Mouse (Mus musculus): ENCODE data around the gene Cpeb4. TPM values are rescaled to one million over a fixed set of nuclear protein-coding genes. Genes with fewer than 3 reads are reported as not detected.

The Cpeb4 gene
- polyA plus RNA-seq, 1 experiment: 19.9 TPM

DNA sequence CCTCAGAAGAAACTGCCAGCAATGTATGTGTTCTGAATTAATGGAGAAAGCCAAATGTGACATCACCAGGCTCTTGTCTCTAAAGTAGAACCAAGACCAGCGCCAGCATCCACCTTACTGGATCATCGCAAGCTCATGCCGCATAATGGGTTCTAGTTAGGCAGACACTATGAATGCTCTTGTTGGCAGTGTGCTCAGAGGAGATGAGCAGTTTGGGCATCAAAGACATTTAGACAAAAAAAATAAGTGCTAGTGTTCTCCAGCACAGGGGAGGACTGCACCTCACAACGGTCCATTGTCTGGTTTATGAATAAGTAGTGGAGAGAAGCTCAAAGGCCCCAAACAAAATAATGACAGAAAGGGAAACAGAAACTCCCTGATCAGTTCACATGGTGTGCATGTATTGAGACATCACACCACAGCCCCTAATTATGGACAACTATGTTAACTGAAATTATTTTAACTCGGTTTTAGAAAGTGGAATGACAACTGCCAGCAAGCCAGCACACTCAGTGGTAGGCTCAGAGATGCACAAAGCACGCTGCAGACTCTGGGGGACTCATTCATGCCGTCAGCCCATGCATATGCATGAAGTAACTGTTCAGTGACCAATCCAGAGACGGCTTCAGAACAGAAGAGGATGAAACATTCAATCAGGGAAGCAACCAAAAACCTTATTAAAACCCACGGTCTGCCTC lies 25.1 kb upstream of the Cpeb4 start:
- DNase-seq (ENCODE audit: low spot score): no peak

GRCm38 (mm10) chr11:31847469-31847805 lies 24.6 kb upstream of the Cpeb4 start:
- DNase-seq (ENCODE audit: low spot score): no peak

DNA sequence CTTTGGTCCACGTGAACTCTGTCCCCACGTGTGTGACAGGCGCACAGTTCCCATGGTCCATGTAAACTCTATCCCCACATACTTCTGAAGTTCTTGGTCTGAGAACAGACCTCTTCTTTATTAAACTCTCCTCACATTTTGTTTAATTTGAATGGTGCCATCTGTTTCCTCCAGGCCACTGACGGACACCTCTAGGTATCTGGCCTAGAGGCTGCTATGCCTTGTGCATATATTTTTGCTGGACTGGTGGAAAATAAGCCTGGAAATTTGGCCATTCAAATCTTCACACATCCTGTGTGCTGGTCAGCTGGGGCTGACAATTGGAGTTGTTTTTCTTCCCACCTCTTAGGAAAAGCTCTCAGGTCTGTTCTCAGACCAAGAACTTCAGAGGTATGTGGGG lies 23.3 kb upstream of the Cpeb4 start:
- no peak for DNase-seq (ENCODE audit: low spot score)

DNA sequence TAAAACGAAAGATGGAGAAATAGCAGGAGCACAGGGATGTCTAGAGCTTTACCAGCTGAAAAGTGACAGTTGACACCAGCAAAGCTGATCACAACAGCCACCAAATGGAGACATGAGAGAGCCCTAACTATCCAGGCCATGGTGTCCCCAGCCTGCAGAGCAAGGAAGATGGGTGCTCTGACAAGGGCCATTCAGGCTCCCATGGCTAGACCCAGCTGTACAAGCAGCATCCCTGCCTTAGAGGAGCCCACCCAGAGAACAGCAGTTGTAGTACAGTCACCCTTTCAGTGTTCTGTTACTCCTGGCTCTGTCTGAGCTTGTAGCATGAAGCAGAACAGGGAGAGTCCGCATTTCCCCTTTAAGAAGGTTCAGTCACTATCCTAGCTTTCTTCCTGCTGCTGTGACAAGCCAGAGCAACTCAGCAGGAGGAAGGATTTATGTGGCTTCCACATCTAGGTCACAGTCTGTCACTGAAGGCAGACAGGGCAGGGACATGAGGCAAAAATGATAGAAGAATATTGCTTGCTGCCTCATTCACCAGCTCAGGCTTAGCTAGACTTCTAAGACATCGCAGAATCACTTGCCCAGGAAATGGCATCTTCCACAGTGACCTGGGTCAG lies 21.7 kb upstream of the Cpeb4 start:
- DNase-seq (ENCODE audit: low spot score): no peak

- DNase-seq (ENCODE audit: low spot score): no peak
These were observed 21.0 kb upstream of the Cpeb4 start for GRCm38 (mm10) chr11:31850995-31851394.

GRCm38 (mm10) chr11:31851702-31852560 lies 20.1 kb upstream of the Cpeb4 start:
- DNase-seq (ENCODE audit: low spot score): no peak

DNA sequence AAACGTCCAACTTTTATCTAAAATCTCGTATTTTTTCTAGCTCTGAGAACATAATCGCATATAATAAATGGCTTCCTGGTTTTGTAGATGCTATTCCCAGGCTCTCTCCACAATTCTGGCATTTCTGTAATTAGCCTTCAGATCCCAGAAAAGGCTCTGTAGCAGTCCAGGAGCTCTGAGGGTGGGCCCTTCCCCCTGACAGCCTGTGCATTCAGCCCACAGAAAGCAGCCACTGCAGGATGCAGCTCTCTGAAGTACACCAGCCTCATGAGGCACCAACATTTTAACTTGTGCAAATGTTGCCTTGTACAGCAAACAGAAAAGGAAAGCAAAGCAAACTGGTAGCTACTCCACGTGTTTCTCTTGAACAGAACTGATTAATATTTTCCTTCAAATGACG lies 17.1 kb upstream of the Cpeb4 start:
- DNase-seq (ENCODE audit: low spot score): no peak

- DNase-seq (ENCODE audit: low spot score): no peak
These were observed 14.5 kb upstream of the Cpeb4 start for GRCm38 (mm10) chr11:31857479-31857878.

DNA sequence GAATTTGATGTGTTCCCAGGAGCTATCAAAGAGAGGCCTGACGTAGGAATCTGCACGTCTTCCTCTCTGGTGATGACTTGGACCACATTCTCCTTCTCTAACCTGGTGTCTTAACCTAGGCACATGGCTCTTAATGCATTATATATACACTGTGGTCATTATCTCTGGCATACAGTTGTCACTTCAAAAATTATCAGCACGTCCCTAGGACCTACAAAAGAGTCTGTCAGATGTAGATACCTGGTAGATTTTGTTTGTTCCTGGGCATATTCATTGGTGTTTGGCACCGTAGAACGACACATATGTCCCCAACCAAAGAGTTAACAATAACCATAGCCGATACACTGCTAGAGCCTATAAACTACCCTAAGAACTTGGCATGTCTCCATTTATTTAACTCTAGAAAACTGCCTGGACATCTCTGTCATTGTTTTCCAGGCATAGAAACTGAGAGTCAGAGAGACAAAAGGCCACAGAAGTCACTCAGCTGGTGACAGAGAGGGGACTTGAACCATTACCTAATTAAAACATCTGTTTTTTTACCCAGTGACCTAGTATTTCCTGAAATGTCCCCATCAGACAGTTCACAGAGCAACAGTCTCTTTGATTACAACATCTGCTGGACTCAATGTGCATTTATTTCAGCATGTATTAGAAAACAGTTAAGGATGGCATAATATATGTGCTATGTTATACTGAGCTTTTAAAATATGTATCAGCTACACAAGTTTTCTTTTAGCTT lies 10.7 kb upstream of the Cpeb4 start:
- no peak for DNase-seq (ENCODE audit: low spot score)

DNA sequence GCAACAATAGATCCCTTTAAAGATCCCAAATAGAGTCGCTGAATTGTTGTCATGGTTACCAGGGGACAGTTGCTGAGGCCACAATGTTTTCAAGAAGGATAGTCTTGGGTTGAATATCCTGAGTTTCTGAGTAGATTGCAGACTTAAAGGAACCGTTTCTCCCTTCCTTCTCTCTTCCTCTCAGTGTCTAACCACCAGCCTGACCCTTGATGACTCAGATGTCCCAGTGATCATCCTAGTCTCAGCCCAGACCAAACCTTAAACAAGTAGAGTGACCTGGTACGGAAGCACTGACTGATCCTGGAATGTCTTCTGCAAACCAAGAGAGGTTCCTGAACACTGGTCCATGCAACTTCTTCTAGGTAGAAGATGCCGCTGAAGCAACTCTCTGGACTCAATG lies 4.0 kb upstream of the Cpeb4 start:
- DNase-seq (ENCODE audit: low spot score): no peak

DNA sequence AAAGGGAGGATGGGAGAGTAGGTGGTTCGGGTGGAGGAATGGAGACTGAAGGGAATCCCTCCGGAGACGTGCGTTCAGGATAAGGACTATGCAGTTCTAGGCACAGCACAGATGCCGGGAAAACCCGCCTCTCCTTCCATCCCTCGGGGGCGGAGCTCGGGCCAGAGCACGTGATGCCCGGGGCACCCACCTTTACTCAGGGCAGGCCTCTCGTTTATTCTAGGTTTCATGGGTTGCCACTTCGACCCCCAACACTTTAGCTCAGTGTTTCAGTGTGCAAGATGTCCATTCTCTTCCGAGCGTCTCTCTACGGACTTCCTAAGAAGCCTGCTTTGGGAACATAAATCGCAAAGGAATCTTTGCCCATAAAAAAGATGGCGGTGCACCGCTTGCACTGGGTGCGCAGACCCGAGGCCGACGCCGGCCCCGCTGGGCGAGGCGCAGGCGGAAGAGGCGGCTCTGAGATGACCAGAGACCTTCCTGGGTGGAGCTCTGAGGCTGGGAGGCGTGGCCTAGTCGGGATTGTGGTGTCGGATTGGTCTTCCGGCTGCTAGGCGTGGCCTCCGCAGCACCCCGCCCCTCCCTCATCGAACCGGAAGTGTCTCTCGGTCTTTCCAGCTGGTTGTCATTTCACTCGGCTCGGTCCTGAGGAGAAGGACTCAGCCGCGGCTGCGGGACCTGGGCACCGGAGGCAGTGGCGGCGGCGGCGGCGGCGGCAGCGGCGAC lies 1.6 kb upstream of the Cpeb4 start:
- DNase-seq (ENCODE audit: low spot score): peak; percentile 89

- peak; percentile 50 for DNase-seq (ENCODE audit: low spot score)
These were observed 873 bp upstream of the Cpeb4 start for GRCm38 (mm10) chr11:31871135-31871541.

- DNase-seq (ENCODE audit: low spot score): no peak
These were observed 693 bp downstream of the Cpeb4 start for GRCm38 (mm10) chr11:31872546-31873261.

- DNase-seq (ENCODE audit: low spot score): no peak
These were observed 2.1 kb downstream of the Cpeb4 start for GRCm38 (mm10) chr11:31874071-31874470.

DNA sequence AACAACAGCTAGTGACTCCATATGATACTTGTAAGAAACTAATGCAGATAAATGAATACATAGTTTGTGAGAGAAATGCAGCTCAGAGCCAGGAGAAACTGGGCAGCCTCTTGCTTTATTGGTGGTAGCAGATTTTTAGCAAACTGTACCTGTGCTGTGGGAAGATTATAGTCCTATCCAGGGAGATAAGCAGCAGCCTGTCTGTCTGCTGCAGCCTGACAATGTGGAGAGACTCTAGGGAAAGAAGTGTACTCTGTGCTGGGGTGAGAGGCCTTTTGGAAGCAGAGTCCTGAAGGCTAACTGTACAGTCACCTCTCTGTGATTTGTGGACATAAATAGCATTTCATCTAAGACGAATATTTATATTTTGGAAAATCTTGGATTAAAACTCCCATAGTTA lies 11.7 kb downstream of the Cpeb4 start:
- DNase-seq (ENCODE audit: low spot score): no peak

DNA sequence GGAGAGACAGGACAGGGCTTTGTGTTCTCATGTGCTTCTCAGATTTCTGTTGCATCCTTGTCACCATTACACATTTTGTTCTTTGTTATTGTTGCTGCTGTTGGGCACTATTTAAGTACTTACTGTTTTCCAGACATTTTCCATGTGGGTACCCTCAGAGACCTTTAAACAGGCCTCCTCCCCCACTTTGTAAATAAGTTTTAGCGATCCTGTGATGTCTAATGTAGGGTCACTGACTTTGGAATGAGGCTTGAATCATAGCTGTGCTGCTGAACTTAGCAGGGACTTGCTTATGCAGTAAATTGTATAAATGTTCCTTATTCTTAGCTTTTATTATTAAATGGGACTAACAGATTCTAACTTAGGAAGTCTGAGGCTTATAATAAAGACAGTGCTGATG lies 13.8 kb downstream of the Cpeb4 start:
- DNase-seq (ENCODE audit: low spot score): no peak

GRCm38 (mm10) chr11:31888229-31888628 lies 16.2 kb downstream of the Cpeb4 start:
- DNase-seq (ENCODE audit: low spot score): no peak

DNA sequence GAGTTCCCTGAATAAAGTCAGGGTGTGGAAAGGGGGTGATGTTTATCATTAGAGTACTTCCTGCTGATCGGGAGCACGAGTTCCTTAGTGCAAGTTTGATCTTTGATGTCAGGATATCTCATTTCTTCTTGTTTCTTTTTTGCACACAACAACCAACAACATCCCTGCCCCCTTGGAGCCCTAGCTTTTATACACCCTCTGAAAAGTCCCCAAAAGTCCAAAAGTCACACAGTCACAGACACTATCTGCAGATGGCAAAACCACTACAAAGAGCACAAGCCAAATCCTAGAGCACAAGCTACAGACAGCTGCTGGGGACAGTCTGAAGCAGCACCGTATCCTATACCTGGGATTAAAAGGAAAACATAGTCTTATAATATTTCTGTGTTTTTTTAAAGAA lies 20.1 kb downstream of the Cpeb4 start:
- no peak for DNase-seq (ENCODE audit: low spot score)

GRCm38 (mm10) chr11:31893639-31894038 lies 21.6 kb downstream of the Cpeb4 start:
- DNase-seq (ENCODE audit: low spot score): no peak

DNA sequence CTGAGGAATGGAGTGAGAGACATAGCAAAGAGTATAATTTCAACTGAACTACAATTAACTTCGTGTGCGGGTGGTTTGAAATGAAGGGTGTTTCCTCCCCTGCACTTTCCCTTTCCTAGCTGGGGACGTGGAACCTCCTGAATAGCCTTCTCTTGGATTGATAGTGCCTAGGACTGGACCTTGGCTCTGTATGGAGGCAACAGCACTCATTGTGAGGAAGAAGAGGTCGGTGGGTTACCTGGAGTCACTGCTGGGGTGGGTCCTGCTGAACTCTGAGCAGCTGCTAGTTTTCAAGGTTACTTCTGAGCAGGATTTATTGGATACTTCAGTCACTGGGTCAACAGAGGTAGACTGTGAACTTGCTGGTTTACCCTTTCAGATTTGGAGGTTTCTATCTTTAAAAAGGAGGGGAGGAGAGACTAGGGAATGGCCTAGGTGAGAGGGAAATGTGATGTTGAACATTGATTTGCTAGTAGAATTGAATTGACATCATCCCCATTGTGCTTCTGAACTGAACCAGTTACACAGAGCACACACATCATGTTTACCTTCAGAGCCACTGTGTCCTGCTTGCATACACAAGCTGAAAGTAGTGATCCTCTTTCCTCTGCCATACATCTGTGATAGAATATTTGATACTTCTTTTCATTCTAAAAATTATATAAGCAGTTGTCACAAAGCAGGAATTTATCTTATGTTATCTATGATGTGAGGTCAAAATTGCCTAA lies 24.2 kb downstream of the Cpeb4 start:
- no peak for DNase-seq (ENCODE audit: low spot score)
